Mouse (Mus musculus): ENCODE results near the gene Bcl2l14. TPM values are rescaled to one million over a fixed set of nuclear protein-coding genes. Genes with fewer than 3 reads are reported as not detected.

The Bcl2l14 gene
- polyA plus RNA-seq, 1 experiment from 2014 or later = 0.31 TPM

GRCm38 (mm10) chr6:134431583-134431982 is 35.5 kb downstream of the Bcl2l14 start:
- no peaks in the 10 kb centered on the region for H3K9me3 ChIP-seq (replicated peaks)
- no peaks in the 10 kb centered on the region for H3K4me1 ChIP-seq (replicated peaks)
- ATAC-seq (ENCODE audit: insufficient number of reproducible peaks, low FRiP score) = no peak
- H3K27ac ChIP-seq (ENCODE audit: poor library complexity, severe bottlenecking) = no peak overlapping the region
- no peak overlapping the region for H3K4me2 ChIP-seq
- H3K36me3 ChIP-seq = no peaks in the 10 kb centered on the region
- no peak overlapping the region for H3K4me3 ChIP-seq
- no peak overlapping the region for H3K9ac ChIP-seq
- H3K27me3 ChIP-seq (replicated peaks) = no peaks in the 10 kb centered on the region
- 67% methylated on average over 4 of the region's 4 CpGs for WGBS

- no peaks in the 10 kb centered on the region for H3K36me3 ChIP-seq
- 83% methylated on average over 3 of the region's 3 CpGs for WGBS
- no peak overlapping the region for H3K4me3 ChIP-seq
- ATAC-seq (ENCODE audit: insufficient number of reproducible peaks, low FRiP score) = no peak
- H3K4me2 ChIP-seq = no peak overlapping the region
- 0 out of 2 replicates have a peak, but pooled peaks cover under 1% of the 10 kb centered on the region for H3K27me3 ChIP-seq (replicated peaks)
- no peaks in the 10 kb centered on the region for H3K4me1 ChIP-seq (replicated peaks)
- H3K9me3 ChIP-seq (replicated peaks) = no peaks in the 10 kb centered on the region
- no peak overlapping the region for H3K9ac ChIP-seq
- no peak overlapping the region for H3K27ac ChIP-seq (ENCODE audit: poor library complexity, severe bottlenecking)
These were observed 37.2 kb downstream of the Bcl2l14 start for GRCm38 (mm10) chr6:134433281-134433680.

DNA sequence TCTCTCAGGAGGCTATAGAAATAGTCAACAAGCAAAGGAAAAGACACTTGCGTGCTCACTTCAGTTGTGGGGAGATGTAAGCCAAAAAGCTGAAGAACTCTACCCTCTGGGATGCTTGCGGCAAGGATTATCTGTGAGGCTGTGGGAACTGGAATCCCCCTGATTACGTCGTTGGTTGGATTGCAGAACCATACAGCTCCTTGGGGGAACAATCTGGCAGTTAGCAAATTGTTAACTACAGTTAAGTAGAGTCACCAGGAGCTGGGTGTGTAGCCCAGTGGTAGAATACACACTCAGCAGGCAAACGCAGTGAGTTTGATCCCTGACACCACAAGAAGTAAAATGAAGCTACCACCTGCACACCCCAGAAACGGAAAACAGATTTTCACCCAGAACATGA is 37.9 kb downstream of the Bcl2l14 start:
- H3K36me3 ChIP-seq = no peaks in the 10 kb centered on the region
- no peak for ATAC-seq (ENCODE audit: insufficient number of reproducible peaks, low FRiP score)

DNA sequence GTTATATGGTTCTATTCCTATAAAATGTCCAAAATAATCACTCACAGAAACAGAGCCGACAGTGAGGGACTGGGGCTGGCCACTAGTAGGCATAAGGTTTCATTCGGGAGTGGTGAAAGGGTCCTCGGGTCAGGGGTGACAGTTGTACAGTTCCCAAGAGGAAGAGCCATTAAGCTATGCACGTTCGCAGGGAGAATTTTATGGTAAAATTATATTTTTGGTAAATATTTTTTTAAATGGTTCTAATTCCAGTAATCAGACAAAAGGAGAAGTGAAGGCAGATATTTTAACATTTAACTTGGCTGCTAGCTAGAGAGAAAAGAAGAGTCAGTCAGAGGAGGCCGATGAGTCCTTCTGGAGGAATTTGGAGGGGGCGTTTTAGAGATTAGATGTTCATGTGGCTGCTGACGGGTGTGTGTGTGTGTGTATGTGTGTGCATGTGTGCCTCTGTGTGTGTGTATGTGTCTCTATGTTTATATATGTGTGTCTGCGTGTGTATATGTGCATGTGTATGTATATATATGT is 38.8 kb downstream of the Bcl2l14 start:
- 0 out of 2 replicates have a peak, but pooled peaks cover 3% of the 10 kb centered on the region for H3K27me3 ChIP-seq (replicated peaks)
- no peak overlapping the region for H3K9ac ChIP-seq
- no peaks in the 10 kb centered on the region for H3K9me3 ChIP-seq (replicated peaks)
- ATAC-seq (ENCODE audit: insufficient number of reproducible peaks, low FRiP score) = no peak
- no peak overlapping the region for H3K4me3 ChIP-seq
- no peak overlapping the region for H3K27ac ChIP-seq (ENCODE audit: poor library complexity, severe bottlenecking)
- H3K36me3 ChIP-seq = no peaks in the 10 kb centered on the region
- H3K4me2 ChIP-seq = no peak overlapping the region
- H3K4me1 ChIP-seq (replicated peaks) = peaks cover 9% of the 10 kb centered on the region
- 63% methylated on average over 9 of the region's 9 CpGs for WGBS

More for the DNA sequence above, 37.9 kb downstream of the Bcl2l14 start:
- no peak overlapping the region for H3K27ac ChIP-seq (ENCODE audit: poor library complexity, severe bottlenecking)
- no peak overlapping the region for H3K4me2 ChIP-seq
- 0 out of 2 replicates have a peak, but pooled peaks cover under 1% of the 10 kb centered on the region for H3K4me1 ChIP-seq (replicated peaks)
- H3K9ac ChIP-seq = no peak overlapping the region
- H3K4me3 ChIP-seq = no peak overlapping the region
- H3K9me3 ChIP-seq (replicated peaks) = no peaks in the 10 kb centered on the region
- 76% methylated on average over 6 of the region's 6 CpGs for WGBS
- 0 out of 2 replicates have a peak, but pooled peaks cover 3% of the 10 kb centered on the region for H3K27me3 ChIP-seq (replicated peaks)

- WGBS = 66% methylated on average over 5 of the region's 5 CpGs
- Histone ChIP-seq H3K9me3 (replicated peaks) (no peaks in the 10 kb centered on the region), H3K4me1 (replicated peaks) (peaks cover 18% of the 10 kb centered on the region), H3K4me3 (no peak overlapping the region), H3K9ac (no peak overlapping the region), H3K27ac (ENCODE audit: poor library complexity, severe bottlenecking) (no peak overlapping the region), H3K27me3 (replicated peaks) (0 out of 2 replicates have a peak, but pooled peaks cover 3% of the 10 kb centered on the region), H3K36me3 (no peaks in the 10 kb centered on the region), H3K4me2 (no peak overlapping the region)
- no peak for ATAC-seq (ENCODE audit: insufficient number of reproducible peaks, low FRiP score)
These were observed 40.8 kb downstream of the Bcl2l14 start for GRCm38 (mm10) chr6:134436955-134437354.

DNA sequence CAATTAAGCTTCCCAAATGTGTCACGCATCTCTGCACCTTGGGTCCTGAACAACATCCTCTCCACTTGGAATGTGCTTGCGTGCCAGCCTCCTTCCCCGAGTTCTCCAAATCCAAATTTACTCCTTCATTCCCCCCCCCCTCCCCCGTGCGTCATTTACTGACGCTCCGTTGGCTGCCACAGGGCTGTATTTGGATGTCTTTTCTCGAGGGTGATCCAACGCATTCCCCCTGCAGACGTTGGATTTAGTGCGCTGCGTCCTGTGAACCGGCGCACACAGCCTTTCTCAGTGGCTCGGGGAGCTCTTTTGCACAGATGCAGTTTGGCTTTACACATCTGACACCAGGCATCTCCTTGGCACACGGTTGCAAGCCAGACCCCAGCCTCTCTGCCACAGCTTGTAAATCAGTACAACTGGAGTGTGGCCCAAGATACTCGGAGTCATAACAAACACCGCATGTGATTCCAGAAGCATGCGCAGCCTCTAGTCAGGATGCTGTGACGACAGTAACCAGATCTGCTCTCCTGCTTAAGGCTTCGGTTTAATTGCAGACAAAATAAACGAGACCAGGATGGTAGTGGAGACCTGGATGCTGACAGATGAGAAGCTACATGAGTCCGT is 43.4 kb downstream of the Bcl2l14 start:
- H3K4me1 ChIP-seq (replicated peaks) = peaks cover 26% of the 10 kb centered on the region
- H3K9me3 ChIP-seq (replicated peaks) = no peaks in the 10 kb centered on the region
- no peaks in the 10 kb centered on the region for H3K36me3 ChIP-seq
- WGBS = 26% methylated on average over 23 of the region's 23 CpGs
- 0 out of 2 replicates have a peak, but pooled peaks cover 3% of the 10 kb centered on the region for H3K27me3 ChIP-seq (replicated peaks)
- H3K4me3 ChIP-seq = peak overlapping the region; percentile 27
- ATAC-seq (ENCODE audit: insufficient number of reproducible peaks, low FRiP score) = no peak
- no peak overlapping the region for H3K9ac ChIP-seq
- H3K4me2 ChIP-seq = peak overlapping the region; percentile 60
- peak overlapping the region; percentile 38; the same call in 1 of the 2 replicates for H3K27ac ChIP-seq (ENCODE audit: poor library complexity, severe bottlenecking)

DNA sequence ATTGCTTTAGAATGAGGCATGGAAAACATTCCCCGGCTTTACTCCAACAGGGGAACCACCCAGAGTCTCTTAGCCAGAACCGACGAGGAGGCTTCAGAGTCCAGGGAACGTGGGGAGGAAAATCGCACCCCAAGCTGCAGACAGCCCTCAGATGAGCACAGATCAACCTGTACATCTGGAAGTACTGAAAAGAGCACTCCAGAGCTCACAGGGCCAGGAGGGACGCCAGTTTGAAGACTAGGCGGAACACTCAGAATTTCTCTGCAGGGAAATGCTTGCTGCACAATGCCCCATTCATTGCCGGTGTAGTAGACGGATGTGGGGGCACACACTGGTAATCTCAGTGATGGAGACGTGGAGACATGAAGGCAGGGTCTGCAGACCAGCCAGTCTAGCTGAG is 43.9 kb downstream of the Bcl2l14 start:
- 32% methylated on average over 10 of the region's 10 CpGs for WGBS
- H3K36me3 ChIP-seq = peaks cover 5% of the 10 kb centered on the region
- H3K4me2 ChIP-seq = peak overlapping the region; percentile 60
- H3K27me3 ChIP-seq (replicated peaks) = 0 out of 2 replicates have a peak, but pooled peaks cover 3% of the 10 kb centered on the region
- H3K4me1 ChIP-seq (replicated peaks) = peaks cover 26% of the 10 kb centered on the region
- H3K9ac ChIP-seq = no peak overlapping the region
- no peaks in the 10 kb centered on the region; the same call in 1 of the 2 replicates for H3K9me3 ChIP-seq (replicated peaks)
- peak overlapping the region; percentile 27 for H3K4me3 ChIP-seq
- peak overlapping the region; percentile 38; the same call in 1 of the 2 replicates for H3K27ac ChIP-seq (ENCODE audit: poor library complexity, severe bottlenecking)
- ATAC-seq (ENCODE audit: insufficient number of reproducible peaks, low FRiP score) = no peak

GRCm38 (mm10) chr6:134441716-134442115 is 45.6 kb downstream of the Bcl2l14 start:
- no peak overlapping the region for H3K4me2 ChIP-seq
- H3K9ac ChIP-seq = no peak overlapping the region
- no peak overlapping the region for H3K4me3 ChIP-seq
- H3K27me3 ChIP-seq (replicated peaks) = 0 out of 2 replicates have a peak, but pooled peaks cover 3% of the 10 kb centered on the region
- H3K4me1 ChIP-seq (replicated peaks) = peaks cover 26% of the 10 kb centered on the region
- H3K27ac ChIP-seq (ENCODE audit: poor library complexity, severe bottlenecking) = no peak overlapping the region
- ATAC-seq (ENCODE audit: insufficient number of reproducible peaks, low FRiP score) = no peak
- peaks cover 16% of the 10 kb centered on the region for H3K36me3 ChIP-seq
- 78% methylated on average over 3 of the region's 3 CpGs for WGBS
- no peaks in the 10 kb centered on the region; the same call in 1 of the 2 replicates for H3K9me3 ChIP-seq (replicated peaks)

DNA sequence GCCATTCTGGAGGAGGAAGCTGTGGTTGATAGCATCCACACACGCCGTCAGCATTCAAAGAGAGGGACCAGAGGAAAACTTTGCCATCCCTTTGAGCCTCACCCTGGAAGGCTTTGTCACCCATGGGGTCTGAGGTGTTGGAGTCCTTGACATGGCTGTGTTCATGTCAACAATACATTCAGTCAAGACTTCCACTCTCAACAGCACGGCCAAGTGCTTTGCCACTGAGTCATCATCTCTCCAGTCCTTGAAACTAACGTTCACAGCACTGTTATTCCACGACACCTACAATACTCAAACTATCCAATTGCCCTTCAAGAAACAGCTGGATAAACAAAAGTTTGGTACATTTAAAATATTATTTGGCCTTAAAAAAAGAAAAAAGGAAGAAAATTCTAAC is 46.1 kb downstream of the Bcl2l14 start:
- peaks cover 26% of the 10 kb centered on the region for H3K4me1 ChIP-seq (replicated peaks)
- H3K27ac ChIP-seq (ENCODE audit: poor library complexity, severe bottlenecking) = no peak overlapping the region
- H3K9me3 ChIP-seq (replicated peaks) = no peaks in the 10 kb centered on the region; the same call in 1 of the 2 replicates
- no peak overlapping the region for H3K4me3 ChIP-seq
- WGBS = 52% methylated on average over 5 of the region's 5 CpGs
- H3K9ac ChIP-seq = no peak overlapping the region
- peaks cover 17% of the 10 kb centered on the region for H3K36me3 ChIP-seq
- H3K27me3 ChIP-seq (replicated peaks) = 0 out of 2 replicates have a peak, but pooled peaks cover 3% of the 10 kb centered on the region
- no peak for ATAC-seq (ENCODE audit: insufficient number of reproducible peaks, low FRiP score)
- no peak overlapping the region for H3K4me2 ChIP-seq

DNA sequence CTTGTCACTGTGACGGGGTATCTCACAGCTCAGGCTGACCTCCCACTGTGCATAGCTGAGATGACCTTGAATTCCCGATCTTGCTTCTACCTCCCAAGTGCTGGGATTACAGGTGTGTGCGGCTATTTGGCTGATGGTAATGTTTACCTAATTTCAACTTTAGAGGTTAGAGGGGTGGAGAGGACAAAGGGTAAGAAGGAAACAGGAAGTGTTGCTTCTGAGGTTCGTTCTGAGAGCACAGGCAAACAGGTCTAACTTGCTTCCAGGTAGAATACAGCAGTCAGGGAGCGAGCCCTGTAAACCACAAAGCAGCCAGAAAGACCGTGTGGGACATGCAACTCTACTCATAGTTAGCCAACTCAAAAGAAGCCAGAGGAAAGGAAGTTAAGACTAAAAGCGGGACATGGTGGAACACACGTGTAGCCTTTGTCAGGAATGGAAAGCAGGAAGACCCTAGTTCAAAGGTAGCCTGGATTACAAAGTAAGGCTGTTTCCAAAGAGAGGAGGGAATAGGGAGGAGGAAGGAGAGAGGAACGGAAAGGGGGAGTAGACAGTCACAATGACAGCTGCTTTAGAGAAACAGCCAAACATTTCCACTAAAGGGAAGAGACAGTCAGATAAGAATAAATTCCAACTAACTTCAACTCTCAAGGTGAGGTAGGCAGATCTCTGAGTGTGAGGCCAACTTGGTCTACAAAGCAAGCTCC is 47.2 kb downstream of the Bcl2l14 start:
- 0 out of 2 replicates have a peak, but pooled peaks cover 2% of the 10 kb centered on the region for H3K27me3 ChIP-seq (replicated peaks)
- no peak overlapping the region for H3K9ac ChIP-seq
- no peaks in the 10 kb centered on the region; the same call in 1 of the 2 replicates for H3K9me3 ChIP-seq (replicated peaks)
- no peak overlapping the region for H3K27ac ChIP-seq (ENCODE audit: poor library complexity, severe bottlenecking)
- no peak overlapping the region for H3K4me3 ChIP-seq
- 67% methylated on average over 9 of the region's 9 CpGs for WGBS
- H3K4me1 ChIP-seq (replicated peaks) = peaks cover 26% of the 10 kb centered on the region
- H3K36me3 ChIP-seq = peaks cover 19% of the 10 kb centered on the region
- no peak overlapping the region for H3K4me2 ChIP-seq
- no peak for ATAC-seq (ENCODE audit: insufficient number of reproducible peaks, low FRiP score)

DNA sequence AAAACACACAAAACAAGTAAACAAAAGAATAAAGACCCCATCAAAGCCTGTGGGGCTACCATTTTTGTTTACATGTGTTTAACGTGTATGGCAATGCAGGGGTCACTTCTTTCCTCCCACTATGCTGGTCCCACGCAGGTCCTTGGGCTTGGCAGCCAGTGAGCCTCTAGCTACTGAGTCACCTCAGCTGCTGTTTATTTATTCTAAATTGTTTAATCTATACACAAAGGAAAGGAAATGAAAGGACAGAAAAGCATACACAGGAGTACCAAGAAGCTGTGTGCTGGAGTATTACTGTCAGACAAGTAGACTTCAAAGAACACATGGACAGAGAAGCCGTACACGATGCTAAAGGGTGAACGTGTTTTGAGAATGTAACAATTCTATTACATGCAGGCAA is 47.8 kb downstream of the Bcl2l14 start:
- H3K9me3 ChIP-seq (replicated peaks) = no peaks in the 10 kb centered on the region; the same call in 1 of the 2 replicates
- H3K27ac ChIP-seq (ENCODE audit: poor library complexity, severe bottlenecking) = no peak overlapping the region
- no peak overlapping the region for H3K4me3 ChIP-seq
- peaks cover 26% of the 10 kb centered on the region for H3K4me1 ChIP-seq (replicated peaks)
- WGBS = 78% methylated on average over 5 of the region's 5 CpGs
- H3K4me2 ChIP-seq = no peak overlapping the region
- peaks cover 23% of the 10 kb centered on the region for H3K36me3 ChIP-seq
- H3K27me3 ChIP-seq (replicated peaks) = no peaks in the 10 kb centered on the region
- H3K9ac ChIP-seq = no peak overlapping the region
- no peak for ATAC-seq (ENCODE audit: insufficient number of reproducible peaks, low FRiP score)

Data from heart, embryonic 12.5 days (tissue).